Mouse (Mus musculus): ENCODE data around the gene Asb16. TPM values are rescaled to one million over a fixed set of nuclear protein-coding genes. Genes with fewer than 3 reads are reported as not detected.

Gene Asb16
- 0.16 and 0.19 TPM in 2 replicates for polyA plus RNA-seq (2016; fragmentation: Nextera tagmentation; extraction: Ambion mirVana)

GRCm38 (mm10) chr11:102268520-102269244 is at the start of gene Asb16:
Gene Asb16 (plus strand): TSS chr11:102268743.
- Histone ChIP-seq H3K4me2 (no peak within 1 kb of the TSS), H3K4me3 (replicated peaks) (no peak within 1 kb of the TSS), H3K4me1 (replicated peaks) (peaks cover 4% of the 10 kb centered on the region; the same call in 1 of the 2 replicates), H3K27me3 (no peaks in the 10 kb centered on the region; the same call in 1 of the 2 replicates), H3K27ac (no peak within 1 kb of the TSS), H3K9ac (replicated peaks) (no peak within 1 kb of the TSS), H3K36me3 (peaks cover 16% of the 10 kb centered on the region), H3K9me3 (no peaks in the 10 kb centered on the region)
- ATAC-seq (ENCODE audit: insufficient number of reproducible peaks, insufficient read depth, low FRiP score, low TSS enrichment, low read depth): no peak
- WGBS: 83% methylated on average over 12 of the region's 12 CpGs

GRCm38 (mm10) chr11:102218783-102219182 is 49.8 kb upstream of the Asb16 start:
- Histone ChIP-seq H3K27ac (peak overlapping the region; percentile 81), H3K4me3 (replicated peaks) (peak overlapping the region; percentile 41), H3K9ac (replicated peaks) (peak overlapping the region; percentile 64), H3K4me2 (peak overlapping the region; percentile 82), H3K9me3 (no peaks in the 10 kb centered on the region), H3K4me1 (replicated peaks) (peaks cover 77% of the 10 kb centered on the region), H3K27me3 (no peaks in the 10 kb centered on the region), H3K36me3 (peaks cover 21% of the 10 kb centered on the region; the same call in 1 of the 2 replicates)
- WGBS: 2% methylated on average over 10 of the region's 10 CpGs
- ATAC-seq (ENCODE audit: insufficient number of reproducible peaks, insufficient read depth, low FRiP score, low TSS enrichment, low read depth): peak; percentile 63

- Histone ChIP-seq H3K4me1 (replicated peaks) (peaks cover 75% of the 10 kb centered on the region), H3K9me3 (no peaks in the 10 kb centered on the region), H3K9ac (replicated peaks) (peak overlapping the region; percentile 64; the same call in 1 of the 2 replicates), H3K4me2 (peak overlapping the region; percentile 82), H3K27ac (peak overlapping the region; percentile 81), H3K27me3 (no peaks in the 10 kb centered on the region), H3K36me3 (peaks cover 27% of the 10 kb centered on the region; the same call in 1 of the 2 replicates), H3K4me3 (replicated peaks) (peak overlapping the region; percentile 41)
- 59% methylated on average over 14 of the region's 14 CpGs for WGBS
- no peak for ATAC-seq (ENCODE audit: insufficient number of reproducible peaks, insufficient read depth, low FRiP score, low TSS enrichment, low read depth)
Observed at GRCm38 (mm10) chr11:102219247-102219993, 49.1 kb upstream of the Asb16 start.

- Histone ChIP-seq H3K4me2 (no peak overlapping the region), H3K27me3 (peaks cover 5% of the 10 kb centered on the region; the same call in 1 of the 2 replicates), H3K4me1 (replicated peaks) (peaks cover 75% of the 10 kb centered on the region), H3K9ac (replicated peaks) (no peak overlapping the region), H3K4me3 (replicated peaks) (no peak overlapping the region), H3K36me3 (peaks cover 27% of the 10 kb centered on the region; the same call in 1 of the 2 replicates), H3K27ac (peak overlapping the region; percentile 23; the same call in 1 of the 2 replicates), H3K9me3 (no peaks in the 10 kb centered on the region)
- 79% methylated on average over 4 of the region's 4 CpGs for WGBS
- ATAC-seq (ENCODE audit: insufficient number of reproducible peaks, insufficient read depth, low FRiP score, low TSS enrichment, low read depth): no peak
Observed at GRCm38 (mm10) chr11:102219994-102220346, 48.6 kb upstream of the Asb16 start.

- H3K27ac ChIP-seq: peak overlapping the region; percentile 23; the same call in 1 of the 2 replicates
- 57% methylated on average over 6 of the region's 6 CpGs for WGBS
- no peak overlapping the region for H3K4me3 ChIP-seq (replicated peaks)
- H3K4me2 ChIP-seq: no peak overlapping the region
- no peak for ATAC-seq (ENCODE audit: insufficient number of reproducible peaks, insufficient read depth, low FRiP score, low TSS enrichment, low read depth)
- H3K27me3 ChIP-seq: peaks cover 10% of the 10 kb centered on the region
- no peak overlapping the region for H3K9ac ChIP-seq (replicated peaks)
- H3K4me1 ChIP-seq (replicated peaks): peaks cover 74% of the 10 kb centered on the region
- no peaks in the 10 kb centered on the region for H3K9me3 ChIP-seq
- peaks cover 27% of the 10 kb centered on the region; the same call in 1 of the 2 replicates for H3K36me3 ChIP-seq
Observed at GRCm38 (mm10) chr11:102220451-102220850, 48.1 kb upstream of the Asb16 start.

GRCm38 (mm10) chr11:102221243-102221953 is 47.1 kb upstream of the Asb16 start:
- H3K4me3 ChIP-seq (replicated peaks): no peak overlapping the region
- no peaks in the 10 kb centered on the region for H3K9me3 ChIP-seq
- WGBS: 84% methylated on average over 8 of the region's 8 CpGs
- ATAC-seq (ENCODE audit: insufficient number of reproducible peaks, insufficient read depth, low FRiP score, low TSS enrichment, low read depth): no peak
- H3K4me1 ChIP-seq (replicated peaks): peaks cover 72% of the 10 kb centered on the region
- no peak overlapping the region for H3K4me2 ChIP-seq
- H3K36me3 ChIP-seq: peaks cover 27% of the 10 kb centered on the region; the same call in 1 of the 2 replicates
- peaks cover 13% of the 10 kb centered on the region for H3K27me3 ChIP-seq
- no peak overlapping the region for H3K27ac ChIP-seq
- H3K9ac ChIP-seq (replicated peaks): no peak overlapping the region

GRCm38 (mm10) chr11:102221954-102222351 is 46.6 kb upstream of the Asb16 start:
- Histone ChIP-seq H3K9me3 (no peaks in the 10 kb centered on the region), H3K36me3 (peaks cover 27% of the 10 kb centered on the region; the same call in 1 of the 2 replicates), H3K27me3 (peaks cover 19% of the 10 kb centered on the region), H3K4me1 (replicated peaks) (peaks cover 73% of the 10 kb centered on the region), H3K9ac (replicated peaks) (no peak overlapping the region), H3K4me2 (no peak overlapping the region), H3K27ac (no peak overlapping the region), H3K4me3 (replicated peaks) (no peak overlapping the region)
- 76% methylated on average over 8 of the region's 8 CpGs for WGBS
- no peak for ATAC-seq (ENCODE audit: insufficient number of reproducible peaks, insufficient read depth, low FRiP score, low TSS enrichment, low read depth)

- Histone ChIP-seq H3K9ac (replicated peaks) (no peak overlapping the region), H3K27ac (no peak overlapping the region), H3K9me3 (no peaks in the 10 kb centered on the region), H3K4me3 (replicated peaks) (no peak overlapping the region), H3K4me2 (no peak overlapping the region), H3K4me1 (replicated peaks) (peaks cover 73% of the 10 kb centered on the region), H3K36me3 (peaks cover 27% of the 10 kb centered on the region; the same call in 1 of the 2 replicates), H3K27me3 (peaks cover 20% of the 10 kb centered on the region)
- ATAC-seq (ENCODE audit: insufficient number of reproducible peaks, insufficient read depth, low FRiP score, low TSS enrichment, low read depth): no peak
- WGBS: 42% methylated on average over 6 of the region's 6 CpGs
Observed at GRCm38 (mm10) chr11:102223166-102223565, 45.4 kb upstream of the Asb16 start.

GRCm38 (mm10) chr11:102224686-102225085 is 43.9 kb upstream of the Asb16 start:
- Histone ChIP-seq H3K4me3 (replicated peaks) (peak overlapping the region; percentile 23), H3K9ac (replicated peaks) (peak overlapping the region; percentile 42; the same call in 1 of the 2 replicates), H3K27me3 (peaks cover 30% of the 10 kb centered on the region), H3K4me1 (replicated peaks) (peaks cover 71% of the 10 kb centered on the region), H3K36me3 (peaks cover 27% of the 10 kb centered on the region; the same call in 1 of the 2 replicates), H3K9me3 (no peaks in the 10 kb centered on the region), H3K27ac (no peak overlapping the region), H3K4me2 (peak overlapping the region; percentile 49)
- no peak for ATAC-seq (ENCODE audit: insufficient number of reproducible peaks, insufficient read depth, low FRiP score, low TSS enrichment, low read depth)
- WGBS: 8% methylated on average over 22 of the region's 22 CpGs

GRCm38 (mm10) chr11:102225221-102225620 is 43.3 kb upstream of the Asb16 start:
- WGBS: 71% methylated on average over 5 of the region's 5 CpGs
- Histone ChIP-seq H3K4me2 (peak overlapping the region; percentile 49; the same call in 1 of the 2 replicates), H3K4me3 (replicated peaks) (no peak overlapping the region), H3K36me3 (peaks cover 27% of the 10 kb centered on the region; the same call in 1 of the 2 replicates), H3K27me3 (peaks cover 30% of the 10 kb centered on the region), H3K27ac (no peak overlapping the region), H3K9me3 (no peaks in the 10 kb centered on the region), H3K4me1 (replicated peaks) (peaks cover 66% of the 10 kb centered on the region), H3K9ac (replicated peaks) (no peak overlapping the region)
- ATAC-seq (ENCODE audit: insufficient number of reproducible peaks, insufficient read depth, low FRiP score, low TSS enrichment, low read depth): no peak
